ENCODE assay signal across 8 mouse cellular contexts in the genomic region with DNA sequence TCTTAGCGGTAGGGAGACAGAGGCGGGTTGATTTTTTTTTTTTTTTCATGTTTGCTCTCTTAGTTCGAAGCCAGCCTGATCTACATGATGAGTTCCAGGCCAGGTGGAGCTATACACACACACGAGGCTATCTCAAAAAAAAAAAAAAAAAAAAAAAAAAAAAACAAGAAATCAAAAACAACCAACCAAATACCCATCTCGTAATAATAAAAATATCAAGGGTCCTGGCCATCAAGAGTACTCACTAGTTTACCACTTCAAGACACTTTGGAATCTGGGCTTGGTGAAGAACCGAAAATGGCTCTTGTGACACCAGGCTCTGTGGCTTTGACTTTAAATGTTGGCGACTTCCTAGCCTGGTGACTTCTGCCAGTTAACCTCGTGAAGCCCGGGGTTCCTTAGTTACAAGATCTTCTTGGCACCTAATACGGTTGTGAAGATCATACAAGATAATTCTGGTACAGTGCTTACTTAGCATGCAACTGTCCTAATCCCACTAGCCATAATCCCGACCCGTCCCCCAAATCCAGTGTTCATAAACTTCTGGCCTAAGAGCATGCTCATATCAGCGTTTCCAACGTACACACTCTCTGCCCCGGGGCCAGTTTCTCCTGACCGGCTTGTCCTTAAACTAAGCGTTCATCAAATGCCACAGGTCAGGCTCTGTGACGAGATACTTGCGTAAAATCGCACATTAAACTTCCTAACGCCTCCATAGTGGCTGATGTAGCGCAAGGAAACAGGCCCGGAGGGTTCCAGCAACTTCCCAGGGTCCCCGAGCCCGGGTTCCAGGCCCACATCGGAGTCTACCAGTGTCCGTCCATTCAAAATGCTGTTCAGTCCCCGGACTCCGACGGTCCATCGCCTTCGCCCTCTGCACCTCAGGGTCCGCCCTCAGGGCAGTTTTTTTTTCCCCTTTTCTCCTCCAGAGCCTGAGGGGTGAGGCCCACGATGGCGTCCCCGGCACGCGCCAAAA. TPM values are rescaled to one million over a fixed set of nuclear protein-coding genes. Genes with fewer than 3 reads are reported as not detected.
A peak's percentile ranks its signal among the peaks of the same experiment; 100 is the strongest.
DNase-seq lines count a peak whose midpoint lies in the region; ATAC-seq and TF ChIP-seq lines count a peak whose summit lies in the region.

No protein-coding gene starts in this region.

- in situ Hi-C loops in CH12.LX (cut with MboI; ENCODE audit: low pct_ligation_motif_present, low pct_unique_long_range_greater_than_20kb, low sequenced_read_pairs) = no loop called here

- DNase-seq in kidney, adult 18-20 months = peak; percentile 56
- DNase-seq in kidney, postnatal 10 days = no peak
- peak; percentile 41 for DNase-seq in CH12.LX (ENCODE audit: extremely low read depth)
- no peak for DNase-seq in embryonic facial prominence, embryonic 11.5 days (ENCODE audit: low spot score)
- DNase-seq in heart, adult 2 months = peak in 1 of 2 experiments; percentile 36
- DNase-seq in lung, postnatal 10 days = peak; percentile 40

- TF ChIP-seq EP300 in CH12.LX (IDR thresholded peaks at IDR 0.05; ENCODE audit: low read length) = no peak; the same call in 1 of the 2 replicates
- TF ChIP-seq EP300 in heart, adult 2 months (IDR thresholded peaks at IDR 0.05; ENCODE audit: insufficient read depth, low read depth, low read length) = no peak

- peak overlapping the region; percentile 72 for H3K4me2 ChIP-seq in CH12.LX (ENCODE audit: insufficient read depth, low read depth, poor library complexity, severe bottlenecking)
- peak overlapping the region; percentile 96 for H3K4me2 ChIP-seq in embryonic facial prominence, embryonic 11.5 days (ENCODE audit: low read depth, low read length)
- H3K4me2 ChIP-seq in kidney, embryonic 14.5 days (replicated peaks; ENCODE audit: low read depth, low read length) = peak overlapping the region; percentile 97
- H3K4me2 ChIP-seq in stomach, embryonic 15.5 days = peak overlapping the region; percentile 96

- H3K4me1 ChIP-seq in CH12.LX (ENCODE audit: control insufficient read depth in 1 of 2, insufficient read depth in 2 of 2) = peaks cover 2 to 32% of the 10 kb centered on the region in 2 experiments; a peak in 3 of 4 replicates
- no peaks in the 10 kb centered on the region for H3K4me1 ChIP-seq in embryonic facial prominence, embryonic 11.5 days (ENCODE audit: control insufficient read depth, insufficient read depth, low read length)
- peaks cover 3% of the 10 kb centered on the region for H3K4me1 ChIP-seq in heart, adult 2 months (ENCODE audit: control insufficient read depth, insufficient read depth, low read length)
- no peaks in the 10 kb centered on the region for H3K4me1 ChIP-seq in kidney, embryonic 14.5 days (ENCODE audit: control insufficient read depth, insufficient read depth, low read length)
- 0 out of 2 replicates have a peak, but pooled peaks cover 3% of the 10 kb centered on the region for H3K4me1 ChIP-seq in stomach, embryonic 15.5 days

- peak; percentile 74; the same call in 1 of the 2 replicates for ATAC-seq in embryonic facial prominence, embryonic 11.5 days (replicated peaks; ENCODE audit: insufficient number of reproducible peaks, low FRiP score, low TSS enrichment, low read depth)
- no peak; the same call in 1 of the 2 replicates for ATAC-seq in kidney, embryonic 14.5 days (ENCODE audit: low FRiP score, low TSS enrichment)
- ATAC-seq in stomach, embryonic 15.5 days (ENCODE audit: insufficient read depth, low FRiP score, low read depth) = no peak; the same call in 1 of the 2 replicates

- H3K36me3 ChIP-seq in CH12.LX (replicated peaks in 1 of 2; ENCODE audit: control insufficient read depth in 1 of 2, insufficient read depth in 1 of 2, low read length in 1 of 2) = peaks cover 0 to 3% of the 10 kb centered on the region in 2 experiments
- H3K36me3 ChIP-seq in embryonic facial prominence, embryonic 11.5 days (replicated peaks; ENCODE audit: control insufficient read depth, insufficient read depth, low read depth, low read length) = no peaks in the 10 kb centered on the region
- H3K36me3 ChIP-seq in heart, adult 2 months (ENCODE audit: control insufficient read depth, insufficient read depth, low read length) = no peaks in the 10 kb centered on the region; the same call in 1 of the 2 replicates
- H3K36me3 ChIP-seq in kidney, embryonic 14.5 days (ENCODE audit: control insufficient read depth, insufficient read depth, low read length) = no peaks in the 10 kb centered on the region
- no peaks in the 10 kb centered on the region for H3K36me3 ChIP-seq in stomach, embryonic 15.5 days

- peak overlapping the region; percentile 22 for H3K27ac ChIP-seq in CH12.LX (ENCODE audit: insufficient read depth, low read depth)
- H3K27ac ChIP-seq in embryonic facial prominence, embryonic 11.5 days (replicated peaks; ENCODE audit: low read depth, low read length) = no peak overlapping the region
- peak overlapping the region; percentile 97 for H3K27ac ChIP-seq in heart, adult 2 months
- peak overlapping the region; percentile 38 for H3K27ac ChIP-seq in kidney, embryonic 14.5 days (ENCODE audit: low read depth, low read length)
- peak overlapping the region; percentile 52; the same call in 1 of the 2 replicates for H3K27ac ChIP-seq in stomach, embryonic 15.5 days

- H3K4me3 ChIP-seq in CH12.LX (replicated peaks in 1 of 3; ENCODE audit: low read depth in 2 of 3, low read length in 2 of 3, poor library complexity in 1 of 3) = peak overlapping the region; percentile 80 to 92 (median 89)
- peak overlapping the region; percentile 87 for H3K4me3 ChIP-seq in embryonic facial prominence, embryonic 11.5 days (ENCODE audit: low read depth, low read length)
- H3K4me3 ChIP-seq in heart, adult 2 months = peak overlapping the region; percentile 72
- peak overlapping the region; percentile 89 for H3K4me3 ChIP-seq in kidney, embryonic 14.5 days (ENCODE audit: low read length)
- peak overlapping the region; percentile 76 for H3K4me3 ChIP-seq in stomach, embryonic 15.5 days (replicated peaks)

- intact Hi-C loops in heart, adult 2 months (cut with DNase I) = loop anchor here (2.0 kb wide), 1 partner anchor 127 kb away; the partner anchor contains the start of gene Lrig2

- TF ChIP-seq POLR2A in CH12.LX (IDR thresholded peaks at IDR 0.05; ENCODE audit: low read depth, low read length) = no peak
- no peak for TF ChIP-seq POLR2A in heart, adult 2 months (IDR thresholded peaks at IDR 0.05; ENCODE audit: insufficient read depth, low read depth, low read length)

- H3K9ac ChIP-seq in CH12.LX (ENCODE audit: insufficient read depth, low read depth) = peak overlapping the region; percentile 74
- peak overlapping the region; percentile 87 for H3K9ac ChIP-seq in embryonic facial prominence, embryonic 11.5 days (replicated peaks; ENCODE audit: low read length)
- peak overlapping the region; percentile 87 for H3K9ac ChIP-seq in heart, adult 2 months (ENCODE audit: low read depth, low read length)
- H3K9ac ChIP-seq in kidney, embryonic 14.5 days (ENCODE audit: low read depth, low read length) = peak overlapping the region; percentile 87
- peak overlapping the region; percentile 78 for H3K9ac ChIP-seq in stomach, embryonic 15.5 days

- H3K9me3 ChIP-seq in CH12.LX (replicated peaks; ENCODE audit: low read length) = no peaks in the 10 kb centered on the region
- H3K9me3 ChIP-seq in embryonic facial prominence, embryonic 11.5 days (replicated peaks; ENCODE audit: control insufficient read depth, low read length) = no peaks in the 10 kb centered on the region
- no peaks in the 10 kb centered on the region for H3K9me3 ChIP-seq in kidney, embryonic 14.5 days (ENCODE audit: control insufficient read depth, low read length)
- H3K9me3 ChIP-seq in stomach, embryonic 15.5 days = no peaks in the 10 kb centered on the region

- WGBS in embryonic facial prominence, embryonic 11.5 days = 14% methylated on average over 38 of the region's 38 CpGs
- 14% methylated on average over 38 of the region's 38 CpGs for WGBS in heart, adult 2 months
- WGBS in kidney, embryonic 14.5 days = 12% methylated on average over 38 of the region's 38 CpGs
- WGBS in stomach, embryonic 15.5 days = 12% methylated on average over 38 of the region's 38 CpGs

- no peaks in the 10 kb centered on the region for H3K27me3 ChIP-seq in CH12.LX (replicated peaks)
- H3K27me3 ChIP-seq in embryonic facial prominence, embryonic 11.5 days (ENCODE audit: control insufficient read depth, insufficient read depth, low read length) = no peaks in the 10 kb centered on the region
- no peaks in the 10 kb centered on the region for H3K27me3 ChIP-seq in heart, adult 2 months (ENCODE audit: control insufficient read depth, insufficient read depth, low read length)
- no peaks in the 10 kb centered on the region for H3K27me3 ChIP-seq in kidney, embryonic 14.5 days (ENCODE audit: control insufficient read depth, insufficient read depth, low read length)
- no peaks in the 10 kb centered on the region for H3K27me3 ChIP-seq in stomach, embryonic 15.5 days (replicated peaks)

- no peak for TF ChIP-seq RAD21 in CH12.LX (IDR thresholded peaks at IDR 0.05; ENCODE audit: low read depth, low read length)

- dilution Hi-C loops in CH12.LX (cut with MboI; ENCODE audit: extremely low pct_ligation_motif_present, extremely low pct_unique_long_range_greater_than_20kb, low sequenced_read_pairs) = no loop called here

- no peak for TF ChIP-seq CTCF in CH12.LX (conservative IDR thresholded peaks at IDR 0.05 in 1 of 2, IDR thresholded peaks at IDR 0.05 in 1 of 2; ENCODE audit: low read depth in 2 of 2, low read length in 2 of 2)
- TF ChIP-seq CTCF in heart, adult 2 months (IDR thresholded peaks at IDR 0.05) = no peak

- H3K79me2 ChIP-seq in CH12.LX (replicated peaks; ENCODE audit: control insufficient read depth, extremely low read depth, insufficient read depth, poor library complexity, severe bottlenecking) = peaks cover 35% of the 10 kb centered on the region
- H3K79me2 ChIP-seq in heart, adult 2 months (replicated peaks; ENCODE audit: control insufficient read depth, insufficient read depth, low read length) = no peaks in the 10 kb centered on the region

TF ChIP-seq in CH12.LX, 34 proteins besides CTCF, POLR2A, EP300 and RAD21:
- TF ChIP-seq HCFC1 (IDR thresholded peaks at IDR 0.05; ENCODE audit: low read depth, low read length) (no peak), TBP (conservative IDR thresholded peaks at IDR 0.05; ENCODE audit: low read depth, low read length) (peak; percentile 58), ZNF384 (IDR thresholded peaks at IDR 0.05; ENCODE audit: low read depth, low read length) (peak; percentile 90), UBTF (IDR thresholded peaks at IDR 0.05; ENCODE audit: low read depth, low read length) (peak; percentile 95)

RNA-seq across cellular contexts. Expression of gene Slc16a1, which starts 0.8 kb away (rescaled TPM):
- total RNA-seq in CH12.LX (2012; rRNA removed) (60.3 and 80.5 TPM in 2 replicates), CH12.LX (2014; rRNA removed) (192 and 199 TPM in 2 replicates)
- polyA plus RNA-seq in CH12.LX (2012; ENCODE audit: insufficient read length, low read depth) = 95.5 and 97.5 TPM in 2 replicates
- 45.9 and 46.6 TPM in 2 replicates for polyA plus RNA-seq in embryonic facial prominence, embryonic 11.5 days (2014; fragmentation: Nextera tagmentation; extraction: Ambion mirVana)
- total RNA-seq in heart, adult 2 months (2021) = 100 to 1,000 TPM; 157 to 177 TPM
- 91.9 and 179 TPM in 2 replicates for polyA plus RNA-seq in heart, adult 2 months (2012; rRNA removed)
- 34.1 and 55.2 TPM in 2 replicates for polyA plus RNA-seq in kidney, embryonic 14.5 days (2014; fragmentation: Nextera tagmentation; extraction: Ambion mirVana)
- polyA plus RNA-seq in stomach, embryonic 15.5 days (2015; fragmentation: Nextera tagmentation; extraction: Ambion mirVana) = 33.7 and 35.6 TPM in 2 replicates

Comparison
In these comparisons a context has a peak if more than half of its experiments do, and no peak if none do; other contexts are left out.
1. DNase-seq: peak in kidney, adult 18-20 months (single experiment), CH12.LX (single experiment) and lung, postnatal 10 days (single experiment); none in kidney, postnatal 10 days (single experiment) and embryonic facial prominence, embryonic 11.5 days (single experiment).
2. Peak in every context shown above with its lines, with median percentiles within 50 percentile points of each other: H3K4me2 ChIP-seq, H3K4me3 ChIP-seq and H3K9ac ChIP-seq.